Mouse (Mus musculus) MEL (cell line): ENCODE measurements around the gene Gyg. TPM values are rescaled to one million over a fixed set of nuclear protein-coding genes. Genes with fewer than 3 reads are reported as not detected.
"Not testable (repeated sequence)": the region's sequence is repeated elsewhere in the genome, so short reads cannot be mapped to it uniquely, and the experiment has no call there.

Experiments
- DNase-seq: peaks from one replicate; pipeline ENCODE4 v3.0.0; 2011; ENCODE audit warnings: low read depth, low spot score
- H3K27ac ChIP-seq: 2 replicates; pipeline ENCODE4 v1.5.1; 2012; ENCODE audit warnings: low read depth, mild to moderate bottlenecking, control low read depth, low read length, moderate library complexity; ENCODE audit not compliant: control insufficient read depth
- H3K27me3 ChIP-seq, 2 experiments: fragments of 150-350 bp in 1 of 2; sonication (generic) in 1 of 2; 2 replicates each; pipeline ENCODE4 v1.6.1; 2012; ENCODE audit warnings: low read length in 2 of 2, mild to moderate bottlenecking in 2 of 2, improper control_type of control experiment in 1 of 2, moderate library complexity in 1 of 2; ENCODE audit not compliant: insufficient read depth in 2 of 2, control insufficient read depth in 1 of 2
- H3K36me3 ChIP-seq, 2 experiments: 2 replicates each; pipeline ENCODE4 v1.6.1; 2012 to 2014; ENCODE audit warnings: low read length in 2 of 2, improper control_type of control experiment in 1 of 2, inconsistent platforms in 1 of 2, mild to moderate bottlenecking in 1 of 2; ENCODE audit not compliant: insufficient read depth in 2 of 2, control insufficient read depth in 1 of 2
- H3K4me1 ChIP-seq, 2 experiments: fragments of 150-350 bp in 1 of 2; sonication (generic) in 1 of 2; 2 replicates each; pipeline ENCODE4 v1.6.1; 2012; ENCODE audit warnings: low read length in 2 of 2, improper control_type of control experiment in 1 of 2, mild to moderate bottlenecking in 1 of 2; ENCODE audit not compliant: insufficient read depth in 2 of 2, control insufficient read depth in 1 of 2
- H3K4me3 ChIP-seq, 2 experiments: fragments of 150-350 bp in 1 of 2; sonication (generic) in 1 of 2; 2 replicates each; pipeline ENCODE4 v1.5.1; 2012; ENCODE audit warnings: low read depth in 2 of 2, low read length in 2 of 2, mild to moderate bottlenecking in 2 of 2, moderate library complexity in 2 of 2, control low read depth in 1 of 2, improper control_type of control experiment in 1 of 2; ENCODE audit not compliant: control insufficient read depth in 1 of 2, insufficient read depth in 1 of 2
- H3K79me2 ChIP-seq: 2 replicates; pipeline ENCODE4 v1.6.1; 2012; ENCODE audit warnings: mild to moderate bottlenecking, low read length, moderate library complexity; ENCODE audit not compliant: control insufficient read depth, poor library complexity, insufficient read depth
- H3K9ac ChIP-seq: 2 replicates; pipeline ENCODE4 v1.6.1; 2012; ENCODE audit warnings: low read depth, mild to moderate bottlenecking, control low read depth, low read length, moderate library complexity; ENCODE audit not compliant: control insufficient read depth, poor library complexity, severe bottlenecking
- H3K9me3 ChIP-seq: fragments of 150-350 bp; sonication (generic); replicated peaks from 2 replicates; pipeline ENCODE4 v1.6.1; 2012; ENCODE audit warnings: mild to moderate bottlenecking, low read length, improper control_type of control experiment, moderate library complexity; ENCODE audit not compliant: insufficient read depth
- BHLHE40 ChIP-seq: IDR thresholded peaks from 2 replicates; pipeline ENCODE4 v1.6.1; 2012; ENCODE audit warnings: low read depth, mild to moderate bottlenecking, inconsistent platforms, low read length, improper control_type of control experiment, borderline replicate concordance
- CHD1 ChIP-seq: IDR thresholded peaks from 2 replicates; pipeline ENCODE4 v1.6.1; 2012; ENCODE audit warnings: low read depth, mild to moderate bottlenecking, inconsistent platforms, low read length, improper control_type of control experiment
- CTCF ChIP-seq, 3 experiments: IDR thresholded peaks in 2 of 3; conservative IDR thresholded peaks in 1 of 3; 2 replicates each; pipeline ENCODE4 v1.5.1; 2011 to 2012; ENCODE audit warnings: low read length in 3 of 3, low read depth in 2 of 3, mild to moderate bottlenecking in 2 of 3, improper control_type of control experiment in 1 of 3, inconsistent platforms in 1 of 3, mixed read lengths in 1 of 3, moderate library complexity in 1 of 3; ENCODE audit not compliant: control insufficient read depth in 1 of 3, insufficient read depth in 1 of 3, poor library complexity in 1 of 3, severe bottlenecking in 1 of 3
- ELF1 ChIP-seq: IDR thresholded peaks from 2 replicates; pipeline ENCODE4 v1.6.1; 2014; ENCODE audit warnings: low read depth, mild to moderate bottlenecking, inconsistent platforms, low read length, improper control_type of control experiment, moderate library complexity
- ETS1 ChIP-seq: IDR thresholded peaks from 2 replicates; pipeline ENCODE4 v1.6.1; 2012; ENCODE audit warnings: low read depth, mild to moderate bottlenecking, inconsistent platforms, low read length, improper control_type of control experiment, moderate library complexity
- GATA1 ChIP-seq: IDR thresholded peaks from 2 replicates; pipeline ENCODE4 v1.6.1; 2011; ENCODE audit warnings: low read depth, low read length, improper control_type of control experiment
- JUND ChIP-seq: IDR thresholded peaks from 2 replicates; pipeline ENCODE4 v1.6.1; 2011; ENCODE audit warnings: low read depth, mild to moderate bottlenecking, improper control_type of control experiment, low read length
- MAX ChIP-seq: IDR thresholded peaks from 2 replicates; pipeline ENCODE4 v1.6.1; 2011; ENCODE audit warnings: low read length, improper control_type of control experiment
- MAZ ChIP-seq: IDR thresholded peaks from 2 replicates; pipeline ENCODE4 v1.6.1; 2012; ENCODE audit warnings: low read depth, mild to moderate bottlenecking, inconsistent platforms, low read length, improper control_type of control experiment
- NELFE ChIP-seq: IDR thresholded peaks from 2 replicates; pipeline ENCODE4 v1.6.1; 2011; ENCODE audit warnings: low read depth, low read length, improper control_type of control experiment
- RAD21 ChIP-seq: IDR thresholded peaks from 2 replicates; pipeline ENCODE4 v1.6.1; 2011; ENCODE audit warnings: mild to moderate bottlenecking, low read depth, low read length, improper control_type of control experiment
- SMC3 ChIP-seq: IDR thresholded peaks from 2 replicates; pipeline ENCODE4 v1.6.1; 2011; ENCODE audit warnings: low read depth, low read length, improper control_type of control experiment
- polyA plus RNA-seq, 2 experiments: library from polyadenylated mRNA; stranded (reverse) in 1 of 2; unstranded in 1 of 2; fragments of >175 nt in 1 of 2; fragments of >200 nt in 1 of 2; gene quantifications; 2 replicates each; pipeline versions ENCODE4 v1.2.1 to v1.2.4; 2012; ENCODE audit warnings: low replicate concordance in 2 of 2, low read depth in 1 of 2; ENCODE audit not compliant: insufficient read length in 2 of 2, insufficient read depth in 1 of 2, missing spikeins in 1 of 2
- total RNA-seq: library from RNA; depleted of rRNA; stranded (reverse); fragments of 300-350 nt; gene quantifications from 2 replicates; pipeline ENCODE4 v1.2.3, GENCODE M21; 2012

Gene Gyg
- total and polyA plus RNA-seq, 3 experiments, result 23.8 to 207 (median 41.0) TPM

GRCm38 (mm10) chr3:20127047-20127595 lies 28.0 kb downstream of the Gyg start:
- Histone ChIP-seq H3K27ac (no peak overlapping the region), H3K4me1 (no peaks in the 10 kb centered on the region), H3K79me2 (no peaks in the 10 kb centered on the region), H3K27me3 (no peaks in the 10 kb centered on the region), H3K9ac (no peak overlapping the region), H3K4me3 (no peak overlapping the region)
- TF ChIP-seq RAD21 (no peak), SMC3 (peak; percentile 25; the same call in 1 of the 2 replicates), MAZ (no peak), CTCF (IDR thresholded peaks at IDR 0.05 in 2 of 3, conservative IDR thresholded peaks at IDR 0.05 in 1 of 3; ENCODE audit: control insufficient read depth in 1 of 3, insufficient read depth in 1 of 3, low read depth in 2 of 3, low read length in 3 of 3, poor library complexity in 1 of 3, severe bottlenecking in 1 of 3) (peak in 2 of 3 experiments; percentile 18 to 35; a peak in 3 of 6 replicates)
- TF ChIP-seq, all 39 proteins: peak for 2
- Histone ChIP-seq H3K36me3 (peaks cover 0 to 2% of the 10 kb centered on the region in 2 experiments; a peak in 1 of 4 replicates), H3K9me3 (no peaks in the 10 kb centered on the region)
- peak; percentile 38 for DNase-seq

DNA sequence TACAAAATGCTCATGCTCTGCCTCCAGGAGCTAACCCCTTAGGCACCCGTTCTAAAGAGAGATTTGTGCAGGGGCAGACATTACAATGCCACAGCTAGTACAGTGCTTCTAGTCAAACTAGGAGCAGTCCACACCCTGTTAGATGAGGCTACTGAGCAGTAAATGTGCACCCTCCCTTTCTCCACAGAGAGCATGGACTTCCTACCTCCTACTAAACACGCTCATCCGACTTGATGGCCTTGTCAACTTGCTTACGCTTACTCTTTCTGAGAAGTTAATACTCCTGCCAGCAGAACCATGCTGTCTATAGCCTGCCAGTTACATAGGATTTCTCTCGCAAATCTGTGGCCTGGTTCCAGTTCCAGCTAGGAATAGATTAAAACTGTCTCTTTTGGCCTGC lies 29.5 kb downstream of the Gyg start:
- H3K9me3 ChIP-seq, result no peaks in the 10 kb centered on the region
- TF ChIP-seq ETS1, result no peak
- TF ChIP-seq BHLHE40, result no peak
- no peak for TF ChIP-seq JUND
- no peak for TF ChIP-seq CHD1
- no peak for TF ChIP-seq MAX
- no peak for TF ChIP-seq GATA1
- no peak for TF ChIP-seq ELF1
- TF ChIP-seq NELFE, result no peak
- no peak overlapping the region for H3K27ac ChIP-seq
- H3K4me1 ChIP-seq, result no peaks in the 10 kb centered on the region
- peaks cover 0 to 2% of the 10 kb centered on the region in 2 experiments; a peak in 1 of 4 replicates for H3K36me3 ChIP-seq
- no peak for DNase-seq
- H3K4me3 ChIP-seq, result no peak overlapping the region
- H3K9ac ChIP-seq, result no peak overlapping the region
- H3K27me3 ChIP-seq, result no peaks in the 10 kb centered on the region
- H3K79me2 ChIP-seq, result no peaks in the 10 kb centered on the region

DNA sequence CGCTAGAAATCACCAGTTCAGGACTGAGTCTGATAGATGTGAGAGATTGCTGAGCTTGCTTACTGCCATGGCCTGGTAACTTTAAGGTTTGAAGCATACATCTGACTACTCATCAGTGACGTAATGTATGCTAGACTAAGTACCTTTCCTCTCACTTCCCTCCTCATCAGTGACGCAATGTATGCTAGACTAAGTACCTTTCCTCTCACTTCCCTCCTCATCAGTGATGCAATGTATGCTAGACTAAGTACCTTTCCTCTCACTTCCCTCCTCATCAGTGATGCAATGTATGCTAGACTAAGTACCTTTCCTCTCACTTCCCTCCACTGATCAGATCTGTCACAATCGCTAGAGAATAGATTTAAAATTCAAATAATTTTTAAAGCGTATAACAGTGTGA lies 33.5 kb downstream of the Gyg start:
- H3K27ac ChIP-seq, DNase-seq, H3K4me3 ChIP-seq, H3K9ac ChIP-seq, H3K27me3 ChIP-seq, H3K9me3 ChIP-seq, H3K79me2 ChIP-seq, H3K4me1 ChIP-seq: not testable (repeated sequence)
- peaks cover 0 to 11% of the 10 kb centered on the region in 2 experiments; a peak in 2 of 4 replicates for H3K36me3 ChIP-seq
